Mouse (Mus musculus): ENCODE measurements at regions not wholly inside any gene's neighbourhood (a gene's known extent, or its start where the extent isn't known, plus 50 kb on each side); places are given as distances from the start of the nearest gene placed in this dataset.

GRCm38 (mm10) chr13:42592945-42593344 is 87.5 kb upstream of the Phactr1 start:
- DNase-seq, result no peak

DNA sequence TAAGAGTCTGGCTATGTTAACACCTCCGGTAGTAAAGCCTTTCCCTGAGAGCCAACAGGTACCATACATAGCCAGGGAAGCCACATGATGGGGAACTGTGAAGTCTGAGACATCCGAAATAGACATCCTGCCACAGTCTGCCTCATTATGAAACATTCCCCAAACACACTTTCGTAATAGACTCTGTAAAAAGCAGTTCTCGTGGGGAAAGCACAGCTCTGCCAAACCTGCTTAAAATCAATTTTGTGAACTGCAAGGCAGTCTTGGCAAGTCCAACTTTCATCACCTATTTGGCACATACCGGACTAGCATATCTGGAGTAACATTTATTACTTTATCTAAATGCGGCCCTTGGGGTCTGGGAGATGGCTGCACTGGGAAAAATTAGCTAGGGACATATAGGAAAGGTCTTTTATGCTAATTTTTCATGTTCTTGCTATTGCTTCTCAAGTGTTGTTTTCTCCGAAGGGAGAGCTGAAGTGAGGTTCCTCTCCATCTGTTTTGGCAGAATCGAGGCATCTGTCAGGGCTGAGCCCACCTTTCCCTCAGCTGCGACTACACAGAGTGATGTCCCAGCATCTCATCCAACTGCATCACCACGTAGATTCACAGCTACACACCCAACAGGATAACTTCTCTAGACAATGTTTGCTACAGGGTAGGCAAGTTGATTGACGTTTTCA is 86.8 kb upstream of the Phactr1 start:
- DNase-seq, result no peak

DNA sequence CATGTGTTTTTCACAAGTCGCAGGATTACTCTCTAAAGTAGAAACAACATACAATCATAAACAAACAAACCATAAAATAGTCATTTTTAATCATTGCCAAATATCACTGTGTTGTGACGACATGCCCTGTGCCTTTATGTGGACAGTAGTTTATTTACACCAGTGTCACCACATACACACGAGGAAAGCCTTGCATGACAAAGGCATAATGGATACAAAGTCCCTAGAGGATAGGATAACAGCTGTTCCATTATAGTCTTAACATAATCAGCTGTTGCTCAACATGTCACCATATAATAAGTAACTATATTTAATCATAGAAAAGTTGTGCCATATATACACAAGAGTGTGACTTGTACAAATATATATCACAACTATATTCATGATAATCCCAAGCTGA is 85.2 kb upstream of the Phactr1 start:
- DNase-seq, result no peak

GRCm38 (mm10) chr13:42597781-42598180 is 82.6 kb upstream of the Phactr1 start:
- DNase-seq, result no peak

- no peak for DNase-seq
These were observed 77.1 kb upstream of the Phactr1 start for GRCm38 (mm10) chr13:42603308-42603707.

- no peak for DNase-seq
These were observed 72.7 kb upstream of the Phactr1 start for GRCm38 (mm10) chr13:42607735-42608134.

GRCm38 (mm10) chr13:42608963-42609362 is 71.5 kb upstream of the Phactr1 start:
- DNase-seq, result no peak

DNA sequence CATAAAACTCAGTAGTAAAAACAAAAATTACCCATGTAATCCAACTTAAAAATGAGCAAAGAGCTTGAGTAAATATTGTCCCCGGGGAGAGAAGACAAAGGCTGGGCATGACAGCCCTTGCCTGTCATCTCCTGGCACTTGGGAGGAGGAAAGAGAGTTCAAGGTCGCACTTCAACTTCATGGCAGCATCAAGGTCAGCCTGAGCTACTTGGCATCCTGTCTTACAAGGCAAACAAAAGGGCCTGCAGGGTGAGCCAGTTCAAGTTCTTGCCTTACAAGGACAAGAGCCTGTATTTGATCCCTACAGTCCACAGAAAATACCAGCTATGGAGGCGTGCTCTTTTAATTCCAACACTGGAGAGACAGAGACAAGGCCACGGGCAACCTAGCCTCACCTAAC is 67.1 kb upstream of the Phactr1 start:
- peak in 1 of 2 experiments; percentile 10 for DNase-seq

DNA sequence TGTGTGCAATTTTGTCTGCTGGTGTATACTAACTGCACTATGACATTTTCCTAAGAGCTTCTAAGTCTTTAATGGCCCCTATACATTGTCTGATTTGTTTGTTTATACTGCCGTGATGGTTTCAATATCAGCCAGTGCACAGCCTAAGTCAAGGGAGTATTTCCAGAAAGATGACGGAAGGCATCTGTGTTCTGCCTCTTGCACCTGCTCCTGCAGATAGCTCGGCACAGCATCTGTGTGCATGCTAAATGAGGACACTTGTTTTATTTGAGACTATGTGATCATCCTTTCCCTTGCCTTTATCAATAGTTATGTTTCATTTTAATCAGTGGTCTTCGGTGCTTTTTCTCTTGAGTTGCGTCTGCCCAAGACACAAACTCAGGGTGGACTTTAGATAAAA is 64.6 kb upstream of the Phactr1 start:
- DNase-seq, result no peak

DNA sequence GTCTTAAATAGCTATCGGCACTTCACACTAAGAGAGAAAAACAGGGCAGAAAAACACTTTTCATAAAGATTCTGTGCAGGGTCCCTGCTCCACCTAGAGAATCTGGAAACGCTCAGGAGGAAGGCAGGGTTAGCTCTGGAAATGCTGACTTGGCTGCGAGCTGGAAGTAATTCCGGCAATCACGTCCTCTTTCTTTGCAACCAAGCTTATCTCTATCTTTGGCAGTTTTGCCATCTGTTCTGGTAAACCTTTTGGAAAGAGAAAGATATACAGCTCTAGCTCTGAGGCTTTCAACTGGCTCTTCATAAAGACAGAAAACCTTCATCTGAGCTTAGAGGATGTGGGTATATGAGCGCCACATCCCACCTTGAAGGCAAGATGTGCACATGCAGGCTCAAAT is 63.2 kb upstream of the Phactr1 start:
- DNase-seq, result no peak

DNA sequence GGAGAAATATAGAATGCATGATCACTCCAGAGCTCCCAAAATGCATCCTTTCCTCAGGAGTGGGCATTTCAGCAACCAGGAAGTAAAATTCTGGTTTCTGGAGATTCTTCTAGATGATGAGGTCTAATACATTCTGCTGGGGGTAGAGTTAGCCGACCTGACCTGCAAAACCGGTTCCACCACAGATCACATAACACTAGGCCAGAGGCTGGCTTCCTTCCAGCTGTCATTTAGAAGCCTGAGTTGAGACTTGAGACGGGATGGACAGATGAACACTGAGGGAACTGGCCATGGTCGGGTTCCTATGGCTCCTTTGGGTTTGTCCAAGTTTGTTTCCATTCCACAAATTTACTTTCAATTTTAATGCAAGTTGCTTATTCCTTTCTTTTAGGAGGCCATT is 62.6 kb upstream of the Phactr1 start:
- peak; percentile 31 to 58 for DNase-seq

DNA sequence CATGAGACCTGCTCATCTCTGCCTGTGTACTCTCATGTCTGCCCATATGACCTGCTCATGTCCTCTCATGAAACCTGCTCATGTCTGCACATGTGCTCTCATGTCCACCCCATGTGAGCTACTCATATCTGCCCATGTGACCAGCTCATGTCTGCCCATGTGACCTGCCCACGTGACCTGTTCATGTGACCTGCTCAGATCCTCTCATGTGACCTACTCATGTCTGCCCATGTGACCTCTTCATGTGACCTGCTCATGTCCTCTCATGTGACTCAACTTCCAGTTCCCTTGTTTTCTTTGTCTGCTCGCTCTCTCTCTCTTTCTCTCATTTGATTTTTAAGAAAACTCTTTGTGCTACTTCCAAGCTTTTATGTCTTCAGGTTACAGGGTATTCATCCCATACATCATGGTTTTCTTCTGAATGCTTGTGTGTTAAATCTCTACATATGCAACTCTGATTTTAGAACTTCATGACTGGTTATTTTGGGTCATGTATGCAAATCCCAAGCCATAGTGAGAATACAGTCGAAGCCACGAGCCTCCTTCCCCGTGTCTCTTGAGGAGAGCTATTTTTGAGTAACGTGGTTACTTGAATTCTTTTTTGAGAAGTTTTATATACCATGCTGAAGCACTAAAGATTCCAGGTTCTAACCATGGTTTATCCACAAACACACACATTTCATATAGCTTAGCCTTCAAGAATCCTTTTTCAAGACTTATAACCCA is 60.7 kb upstream of the Phactr1 start:
- no peak for DNase-seq

DNA sequence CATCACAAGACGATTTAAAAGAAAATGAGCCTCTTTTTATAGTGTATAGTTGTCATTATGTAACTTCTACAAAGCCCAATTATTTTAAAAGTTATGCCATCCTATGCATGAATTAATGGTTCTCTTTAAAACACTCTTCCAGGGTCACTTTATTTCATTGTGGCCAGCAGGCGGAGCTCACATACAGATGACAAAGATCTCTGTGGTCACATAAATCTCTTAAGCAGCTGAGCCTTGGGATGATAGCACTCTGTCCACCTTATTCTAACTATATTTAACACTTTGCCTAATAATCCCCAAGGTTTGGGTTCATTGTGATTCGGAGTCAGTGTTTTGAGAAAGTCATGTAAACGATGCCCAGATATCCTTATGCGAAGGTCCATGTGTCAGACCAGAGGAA is 56.9 kb upstream of the Phactr1 start:
- DNase-seq, result peak in 1 of 2 experiments; percentile 16
